Mouse (Mus musculus) MEL (cell line): Measurements from ENCODE around the gene Mex3a. TPM values are rescaled to one million over a fixed set of nuclear protein-coding genes. Genes with fewer than 3 reads are reported as not detected.
A peak's percentile ranks its signal among the peaks of the same experiment; 100 is the strongest.

Experiments used
- DNase-seq: peaks from one replicate; pipeline ENCODE4 v3.0.0; 2011; ENCODE audit warnings: low read depth, low spot score
- H3K27ac ChIP-seq: 2 replicates; pipeline ENCODE4 v1.5.1; 2012; ENCODE audit warnings: low read depth, mild to moderate bottlenecking, control low read depth, low read length, moderate library complexity; ENCODE audit not compliant: control insufficient read depth
- H3K27me3 ChIP-seq, 2 experiments: fragments of 150-350 bp in 1 of 2; sonication (generic) in 1 of 2; 2 replicates each; pipeline ENCODE4 v1.6.1; 2012; ENCODE audit warnings: low read length in 2 of 2, mild to moderate bottlenecking in 2 of 2, improper control_type of control experiment in 1 of 2, moderate library complexity in 1 of 2; ENCODE audit not compliant: insufficient read depth in 2 of 2, control insufficient read depth in 1 of 2
- H3K36me3 ChIP-seq, 2 experiments: 2 replicates each; pipeline ENCODE4 v1.6.1; 2012 to 2014; ENCODE audit warnings: low read length in 2 of 2, improper control_type of control experiment in 1 of 2, inconsistent platforms in 1 of 2, mild to moderate bottlenecking in 1 of 2; ENCODE audit not compliant: insufficient read depth in 2 of 2, control insufficient read depth in 1 of 2
- H3K4me1 ChIP-seq, 2 experiments: fragments of 150-350 bp in 1 of 2; sonication (generic) in 1 of 2; 2 replicates each; pipeline ENCODE4 v1.6.1; 2012; ENCODE audit warnings: low read length in 2 of 2, improper control_type of control experiment in 1 of 2, mild to moderate bottlenecking in 1 of 2; ENCODE audit not compliant: insufficient read depth in 2 of 2, control insufficient read depth in 1 of 2
- H3K4me3 ChIP-seq, 2 experiments: fragments of 150-350 bp in 1 of 2; sonication (generic) in 1 of 2; 2 replicates each; pipeline ENCODE4 v1.5.1; 2012; ENCODE audit warnings: low read depth in 2 of 2, low read length in 2 of 2, mild to moderate bottlenecking in 2 of 2, moderate library complexity in 2 of 2, control low read depth in 1 of 2, improper control_type of control experiment in 1 of 2; ENCODE audit not compliant: control insufficient read depth in 1 of 2, insufficient read depth in 1 of 2
- H3K79me2 ChIP-seq: 2 replicates; pipeline ENCODE4 v1.6.1; 2012; ENCODE audit warnings: mild to moderate bottlenecking, low read length, moderate library complexity; ENCODE audit not compliant: control insufficient read depth, poor library complexity, insufficient read depth
- H3K9ac ChIP-seq: 2 replicates; pipeline ENCODE4 v1.6.1; 2012; ENCODE audit warnings: low read depth, mild to moderate bottlenecking, control low read depth, low read length, moderate library complexity; ENCODE audit not compliant: control insufficient read depth, poor library complexity, severe bottlenecking
- H3K9me3 ChIP-seq: fragments of 150-350 bp; sonication (generic); replicated peaks from 2 replicates; pipeline ENCODE4 v1.6.1; 2012; ENCODE audit warnings: mild to moderate bottlenecking, low read length, improper control_type of control experiment, moderate library complexity; ENCODE audit not compliant: insufficient read depth
- CHD1 ChIP-seq: IDR thresholded peaks from 2 replicates; pipeline ENCODE4 v1.6.1; 2012; ENCODE audit warnings: low read depth, mild to moderate bottlenecking, inconsistent platforms, low read length, improper control_type of control experiment
- CHD2 ChIP-seq: IDR thresholded peaks from 2 replicates; pipeline ENCODE4 v1.6.1; 2011; ENCODE audit warnings: low read length, improper control_type of control experiment
- CTCF ChIP-seq, 3 experiments: IDR thresholded peaks in 2 of 3; conservative IDR thresholded peaks in 1 of 3; 2 replicates each; pipeline ENCODE4 v1.5.1; 2011 to 2012; ENCODE audit warnings: low read length in 3 of 3, low read depth in 2 of 3, mild to moderate bottlenecking in 2 of 3, improper control_type of control experiment in 1 of 3, inconsistent platforms in 1 of 3, mixed read lengths in 1 of 3, moderate library complexity in 1 of 3; ENCODE audit not compliant: control insufficient read depth in 1 of 3, insufficient read depth in 1 of 3, poor library complexity in 1 of 3, severe bottlenecking in 1 of 3
- E2F4 ChIP-seq: IDR thresholded peaks from 2 replicates; pipeline ENCODE4 v1.6.1; 2011; ENCODE audit warnings: low read depth, low read length, improper control_type of control experiment, borderline replicate concordance
- ETS1 ChIP-seq: IDR thresholded peaks from 2 replicates; pipeline ENCODE4 v1.6.1; 2012; ENCODE audit warnings: low read depth, mild to moderate bottlenecking, inconsistent platforms, low read length, improper control_type of control experiment, moderate library complexity
- GABPA ChIP-seq: IDR thresholded peaks from 2 replicates; pipeline ENCODE4 v1.6.1; 2012; ENCODE audit warnings: low read depth, mild to moderate bottlenecking, inconsistent platforms, low read length, improper control_type of control experiment, moderate library complexity
- HCFC1 ChIP-seq: IDR thresholded peaks from 2 replicates; pipeline ENCODE4 v1.6.1; 2012; ENCODE audit warnings: low read depth, mild to moderate bottlenecking, inconsistent platforms, low read length, improper control_type of control experiment, moderate library complexity
- MAFK ChIP-seq: IDR thresholded peaks from 2 replicates; pipeline ENCODE4 v1.6.1; 2011; ENCODE audit warnings: low read depth, mild to moderate bottlenecking, low read length, improper control_type of control experiment, borderline replicate concordance
- MAX ChIP-seq: IDR thresholded peaks from 2 replicates; pipeline ENCODE4 v1.6.1; 2011; ENCODE audit warnings: low read length, improper control_type of control experiment
- MAZ ChIP-seq: IDR thresholded peaks from 2 replicates; pipeline ENCODE4 v1.6.1; 2012; ENCODE audit warnings: low read depth, mild to moderate bottlenecking, inconsistent platforms, low read length, improper control_type of control experiment
- MEF2A ChIP-seq: IDR thresholded peaks from 2 replicates; pipeline ENCODE4 v1.6.1; 2014; ENCODE audit warnings: low read depth, mild to moderate bottlenecking, inconsistent platforms, low read length, improper control_type of control experiment; ENCODE audit not compliant: poor library complexity, insufficient replicate concordance, severe bottlenecking; ENCODE audit errors: extremely low read depth
- MYC ChIP-seq: IDR thresholded peaks from 2 replicates; pipeline ENCODE4 v1.6.1; 2011; ENCODE audit warnings: low read depth, mild to moderate bottlenecking, low read length, improper control_type of control experiment, moderate library complexity
- POLR2A ChIP-seq, 2 experiments: IDR thresholded peaks; 2 replicates each; pipeline ENCODE4 v1.6.1; 2011 to 2012; ENCODE audit warnings: low read length in 2 of 2, mild to moderate bottlenecking in 2 of 2, control low read depth in 1 of 2, improper control_type of control experiment in 1 of 2, low read depth in 1 of 2, moderate library complexity in 1 of 2; ENCODE audit not compliant: control insufficient read depth in 1 of 2, insufficient read depth in 1 of 2, poor library complexity in 1 of 2
- RCOR1 ChIP-seq: IDR thresholded peaks from 2 replicates; pipeline ENCODE4 v1.6.1; 2012; ENCODE audit warnings: low read depth, mild to moderate bottlenecking, inconsistent platforms, low read length, improper control_type of control experiment
- SIN3A ChIP-seq: IDR thresholded peaks from 2 replicates; pipeline ENCODE4 v1.6.1; 2012; ENCODE audit warnings: low read length, improper control_type of control experiment, inconsistent platforms
- SMC3 ChIP-seq: IDR thresholded peaks from 2 replicates; pipeline ENCODE4 v1.6.1; 2011; ENCODE audit warnings: low read depth, low read length, improper control_type of control experiment
- TAL1 ChIP-seq: IDR thresholded peaks from 2 replicates; pipeline ENCODE4 v1.6.1; 2012; ENCODE audit warnings: mild to moderate bottlenecking, inconsistent platforms, low read length, moderate library complexity, mixed read lengths
- TBP ChIP-seq: IDR thresholded peaks from 2 replicates; pipeline ENCODE4 v1.8.0; 2011; ENCODE audit warnings: low read depth, low read length, improper control_type of control experiment
- TCF12 ChIP-seq: IDR thresholded peaks from 2 replicates; pipeline ENCODE4 v1.6.1; 2014; ENCODE audit warnings: low read depth, mild to moderate bottlenecking, inconsistent platforms, low read length, improper control_type of control experiment, moderate library complexity
- UBTF ChIP-seq: IDR thresholded peaks from 2 replicates; pipeline ENCODE4 v1.6.1; 2012; ENCODE audit warnings: low read depth, mild to moderate bottlenecking, inconsistent platforms, low read length, improper control_type of control experiment, moderate library complexity, borderline replicate concordance; ENCODE audit not compliant: insufficient read depth
- ZC3H11A ChIP-seq: IDR thresholded peaks from 2 replicates; pipeline ENCODE4 v1.6.1; 2012; ENCODE audit warnings: low read depth, mild to moderate bottlenecking, inconsistent platforms, low read length, improper control_type of control experiment
- ZMIZ1 ChIP-seq: IDR thresholded peaks from 2 replicates; pipeline ENCODE4 v1.6.1; 2012; ENCODE audit warnings: low read depth, mild to moderate bottlenecking, inconsistent platforms, low read length, improper control_type of control experiment, moderate library complexity
- polyA plus RNA-seq, 2 experiments: library from polyadenylated mRNA; stranded (reverse) in 1 of 2; unstranded in 1 of 2; fragments of >175 nt in 1 of 2; fragments of >200 nt in 1 of 2; gene quantifications; 2 replicates each; pipeline versions ENCODE4 v1.2.1 to v1.2.4; 2012; ENCODE audit warnings: low replicate concordance in 2 of 2, low read depth in 1 of 2; ENCODE audit not compliant: insufficient read length in 2 of 2, insufficient read depth in 1 of 2, missing spikeins in 1 of 2
- total RNA-seq: library from RNA; depleted of rRNA; stranded (reverse); fragments of 300-350 nt; gene quantifications from 2 replicates; pipeline ENCODE4 v1.2.3, GENCODE M21; 2012; rRNA removed

The Mex3a gene
- total RNA-seq (4.3 and 5.5 TPM in 2 replicates), polyA plus RNA-seq (10 to 100 TPM in 1 of 2 experiments, not detected in 1; 10.1 TPM)

DNA sequence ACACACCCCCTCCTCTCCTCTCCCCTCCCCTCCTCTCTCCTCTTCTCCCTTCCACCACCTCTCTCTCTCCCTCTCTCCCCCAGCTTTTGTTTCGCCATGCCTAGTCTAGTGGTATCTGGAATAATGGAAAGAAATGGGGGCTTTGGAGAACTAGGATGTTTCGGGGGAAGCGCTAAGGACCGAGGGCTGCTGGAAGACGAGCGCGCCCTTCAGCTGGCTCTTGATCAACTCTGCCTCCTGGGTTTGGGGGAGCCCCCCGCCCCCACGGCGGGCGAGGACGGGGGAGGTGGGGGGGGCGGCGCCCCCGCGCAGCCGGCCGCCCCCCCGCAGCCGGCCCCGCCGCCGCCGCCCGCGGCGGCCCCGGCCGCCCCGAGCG is at the start of gene Mex3a:
Gene Mex3a (plus strand): TSS at position 97 of the 376 bp plus-strand sequence.
- Histone ChIP-seq H3K4me1 (peaks cover 9 to 20% of the 10 kb centered on the region in 2 experiments), H3K27ac (peak within 1 kb of the TSS; percentile 41), H3K9me3 (no peaks in the 10 kb centered on the region), H3K79me2 (peaks cover 12% of the 10 kb centered on the region), H3K27me3 (no peaks in the 10 kb centered on the region), H3K9ac (peak within 1 kb of the TSS; percentile 80), H3K4me3 (peak within 1 kb of the TSS; percentile 75 to 91), H3K36me3 (peaks cover 0 to 13% of the 10 kb centered on the region in 2 experiments; a peak in 2 of 4 replicates)
- peak; percentile 47 for DNase-seq
- TF ChIP-seq MAZ (no peak), ZC3H11A (no peak), TBP (no peak), TAL1 (no peak), E2F4 (no peak), SIN3A (no peak), SMC3 (no peak), CTCF (IDR thresholded peaks at IDR 0.05 in 2 of 3, conservative IDR thresholded peaks at IDR 0.05 in 1 of 3; ENCODE audit: control insufficient read depth in 1 of 3, insufficient read depth in 1 of 3, low read depth in 2 of 3, low read length in 3 of 3, poor library complexity in 1 of 3, severe bottlenecking in 1 of 3) (no peak), MEF2A (no peak), TCF12 (no peak), CHD2 (no peak), POLR2A (IDR thresholded peaks at IDR 0.05; ENCODE audit: control insufficient read depth in 1 of 2, insufficient read depth in 1 of 2, low read depth in 1 of 2, low read length in 2 of 2, poor library complexity in 1 of 2) (no peak), UBTF (no peak), ZMIZ1 (no peak)

DNA sequence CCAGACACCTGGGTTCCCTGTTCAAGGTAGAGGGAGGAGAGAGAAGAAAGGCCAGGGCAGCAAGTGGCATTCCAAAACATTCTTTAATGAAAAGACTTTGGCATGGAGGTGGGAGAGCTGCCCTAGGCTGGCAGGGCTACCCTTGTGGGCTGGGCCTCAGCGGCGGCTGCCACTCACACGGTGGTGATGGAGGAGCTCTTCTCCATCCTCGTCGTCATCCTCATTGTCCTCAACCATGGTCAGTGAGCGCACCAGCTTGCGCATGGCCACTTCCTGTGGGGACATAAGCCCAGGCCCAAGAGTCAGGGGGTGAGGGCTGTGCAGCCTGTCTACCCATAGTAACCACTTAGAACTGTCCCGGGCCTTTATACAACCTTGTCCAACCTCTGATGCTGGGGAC is 49.1 kb upstream of the Mex3a start:
- H3K4me1 ChIP-seq = no peaks in the 10 kb centered on the region
- H3K9ac ChIP-seq = no peak overlapping the region
- H3K27me3 ChIP-seq = no peaks in the 10 kb centered on the region
- H3K79me2 ChIP-seq = no peaks in the 10 kb centered on the region
- DNase-seq = no peak
- peaks cover 0 to 2% of the 10 kb centered on the region in 2 experiments; a peak in 2 of 4 replicates for H3K36me3 ChIP-seq
- no peaks in the 10 kb centered on the region for H3K9me3 ChIP-seq
- TF ChIP-seq GABPA = no peak
- no peak for TF ChIP-seq HCFC1
- no peak for TF ChIP-seq TBP
- no peak for TF ChIP-seq CHD2
- TF ChIP-seq RCOR1 = no peak
- no peak for TF ChIP-seq UBTF
- no peak for TF ChIP-seq MAFK
- no peak for TF ChIP-seq POLR2A (IDR thresholded peaks at IDR 0.05; ENCODE audit: control insufficient read depth in 1 of 2, insufficient read depth in 1 of 2, low read depth in 1 of 2, low read length in 2 of 2, poor library complexity in 1 of 2)
- TF ChIP-seq CHD1 = no peak
- TF ChIP-seq TCF12 = no peak
- no peak for TF ChIP-seq MYC
- no peak for TF ChIP-seq ZC3H11A
- TF ChIP-seq ETS1 = no peak
- no peak for TF ChIP-seq CTCF (IDR thresholded peaks at IDR 0.05 in 2 of 3, conservative IDR thresholded peaks at IDR 0.05 in 1 of 3; ENCODE audit: control insufficient read depth in 1 of 3, insufficient read depth in 1 of 3, low read depth in 2 of 3, low read length in 3 of 3, poor library complexity in 1 of 3, severe bottlenecking in 1 of 3)
- TF ChIP-seq E2F4 = no peak
- no peak for TF ChIP-seq SIN3A
- TF ChIP-seq MAX = no peak
- no peak overlapping the region for H3K27ac ChIP-seq
- H3K4me3 ChIP-seq = no peak overlapping the region
